Mouse (Mus musculus) embryo, embryonic 11 days (tissue): ENCODE data around the gene 1520401A03Rik.
A peak's percentile ranks its signal among the peaks of the same experiment; 100 is the strongest.

Source experiments
- DNase-seq: peaks from one replicate; pipeline ENCODE4 v3.0.0-alpha.2; 2015

1520401A03Rik gene

DNA sequence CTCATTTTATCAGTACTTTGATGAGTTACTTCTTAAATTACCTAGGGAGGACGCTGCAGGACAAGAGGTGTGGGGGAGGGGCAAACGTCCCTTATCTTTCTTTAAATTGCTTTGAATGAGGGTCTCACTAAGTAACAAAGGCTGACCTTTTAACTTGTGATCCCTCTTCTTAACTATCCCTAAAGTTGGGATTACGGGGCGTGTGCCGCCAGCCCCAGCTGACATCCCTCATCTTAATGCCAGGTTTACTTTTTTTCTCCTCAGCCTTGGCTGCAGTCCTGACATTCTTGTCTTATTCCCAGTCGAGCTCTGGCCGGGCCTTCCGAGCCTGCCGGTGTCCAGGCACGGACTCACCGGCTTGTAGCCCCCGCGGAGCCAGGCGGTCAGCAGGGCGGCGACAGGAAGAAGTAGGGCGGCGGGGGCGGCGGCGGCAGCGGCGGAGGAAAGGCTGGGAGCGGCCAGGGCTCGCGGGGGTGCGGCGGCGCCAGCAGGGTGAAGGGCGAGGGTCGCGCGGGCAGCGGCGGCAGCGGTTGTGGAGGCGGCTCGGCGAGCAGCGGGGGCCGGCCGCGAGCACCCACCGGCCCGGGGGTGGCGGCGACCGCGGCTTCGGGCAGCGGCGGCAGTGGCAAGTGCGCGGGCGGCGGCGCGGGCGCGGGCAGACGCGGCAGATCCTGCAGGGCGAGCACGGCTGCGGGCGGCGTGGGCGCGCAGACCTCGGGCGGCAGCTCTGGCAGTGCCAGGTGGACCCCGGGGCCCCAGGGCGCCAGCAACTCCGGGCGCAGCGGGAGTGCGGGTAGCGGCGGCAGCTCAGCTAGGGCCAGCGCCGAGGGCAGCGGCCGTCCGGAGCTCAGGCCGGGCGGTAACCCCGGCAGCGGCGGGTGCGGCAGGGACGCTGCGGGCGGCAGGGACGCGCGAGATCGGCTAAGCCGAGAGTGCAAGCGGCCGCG, 23.2 kb downstream of the 1520401A03Rik start:
- peak; percentile 40 for DNase-seq

DNA sequence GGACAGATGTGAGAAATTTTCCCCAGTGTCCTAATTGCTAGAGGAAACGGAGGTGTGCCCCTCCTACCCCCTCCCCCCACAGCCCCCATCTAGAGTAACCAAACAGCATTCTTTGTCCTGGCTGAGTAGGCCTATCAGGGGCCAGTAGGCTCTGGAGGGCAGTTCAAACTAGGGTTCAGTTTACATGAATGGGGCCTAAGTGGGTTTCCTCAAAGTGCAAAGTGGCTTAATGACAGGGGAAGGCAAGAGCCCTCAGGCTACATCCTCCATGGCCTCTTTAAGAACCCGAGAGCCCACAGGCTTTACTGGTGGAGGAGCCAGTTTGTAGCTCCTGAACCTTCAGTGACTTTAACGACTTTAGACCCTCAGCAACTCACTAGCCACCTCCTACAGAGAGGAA, 26.8 kb downstream of the 1520401A03Rik start:
- DNase-seq: peak; percentile 42

DNA sequence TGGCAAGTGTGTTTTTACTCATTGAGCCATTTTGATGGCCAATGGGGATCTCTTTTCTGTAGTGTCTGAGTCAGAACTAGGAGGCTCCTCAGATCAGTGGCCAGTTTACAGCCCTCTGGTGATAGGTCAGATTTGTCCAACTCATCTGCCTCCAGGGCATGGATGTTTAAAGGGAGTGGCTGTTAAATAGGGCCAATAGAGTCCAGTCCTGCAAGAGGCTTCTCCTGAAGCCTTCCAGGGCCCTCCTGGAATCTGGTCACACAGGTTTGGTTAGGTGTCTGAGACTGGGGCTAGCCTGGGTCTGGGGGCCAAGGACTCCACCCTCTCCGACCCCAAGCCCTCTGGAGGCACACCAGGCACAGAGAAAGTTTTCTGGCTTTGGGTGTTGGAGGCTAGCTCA, 28.1 kb downstream of the 1520401A03Rik start:
- DNase-seq: no peak

DNA sequence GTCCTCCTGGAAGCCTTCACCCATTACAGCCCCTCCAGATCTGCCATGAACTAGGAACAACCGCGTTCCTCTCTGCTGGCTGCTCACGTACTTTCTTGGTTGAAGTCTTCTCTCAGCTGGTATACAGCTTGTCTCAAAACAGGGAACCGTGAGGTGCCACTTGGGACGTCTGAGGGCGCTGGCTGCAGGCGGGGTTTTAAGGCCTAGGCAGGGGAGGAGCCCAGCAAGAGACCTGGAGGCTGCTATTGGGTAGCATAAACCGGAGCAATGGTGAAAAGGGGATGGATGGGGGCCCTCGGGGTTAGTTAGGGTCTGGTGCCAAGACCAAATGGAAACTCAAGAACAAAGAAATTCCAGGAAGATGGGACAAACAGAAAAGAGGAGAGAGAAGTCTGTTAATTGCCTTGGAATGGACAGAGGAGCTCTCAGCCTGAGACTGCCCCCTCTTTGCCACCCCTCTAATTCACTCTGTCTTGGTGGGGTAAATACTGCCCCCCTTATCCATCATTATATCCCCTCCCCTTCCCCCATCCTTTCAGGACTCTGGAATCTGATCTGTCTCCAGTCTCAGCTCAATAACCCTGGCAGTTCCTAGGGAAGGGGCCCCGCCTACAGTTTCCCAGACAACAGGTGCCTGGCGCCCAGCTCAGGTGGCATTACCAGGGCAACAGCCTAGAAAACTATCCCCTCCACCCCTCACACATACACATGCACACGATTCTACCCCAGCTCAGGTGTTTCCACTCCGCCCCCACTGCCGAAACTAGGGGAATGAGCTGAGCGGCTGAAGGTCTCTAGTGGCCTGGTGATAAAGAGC, 38.5 kb downstream of the 1520401A03Rik start, which contains the start of gene Cldn9:
TSS of gene Cldn9 (minus strand) at position 171 of the 817 bp plus-strand sequence.
- no peak for DNase-seq

DNA sequence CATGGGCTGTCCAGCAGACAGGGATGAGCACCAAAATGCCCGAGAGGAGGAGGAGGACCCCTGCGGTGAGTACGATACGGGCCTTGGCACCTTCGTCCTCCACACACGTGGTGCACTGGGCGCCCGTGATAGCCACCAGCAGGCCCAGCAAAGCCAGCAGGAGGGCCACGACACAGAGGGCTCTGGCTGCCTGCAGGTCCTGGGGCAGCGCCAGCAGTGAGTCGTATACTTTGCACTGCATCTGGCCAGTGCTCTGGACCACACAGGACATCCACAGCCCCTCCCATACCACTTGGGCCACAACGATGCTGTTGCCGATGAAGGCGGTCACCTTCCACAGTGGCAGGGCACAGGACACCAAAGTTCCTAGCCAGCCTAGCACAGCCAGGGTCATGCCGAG, 39.4 kb downstream of the 1520401A03Rik start:
- no peak for DNase-seq

DNA sequence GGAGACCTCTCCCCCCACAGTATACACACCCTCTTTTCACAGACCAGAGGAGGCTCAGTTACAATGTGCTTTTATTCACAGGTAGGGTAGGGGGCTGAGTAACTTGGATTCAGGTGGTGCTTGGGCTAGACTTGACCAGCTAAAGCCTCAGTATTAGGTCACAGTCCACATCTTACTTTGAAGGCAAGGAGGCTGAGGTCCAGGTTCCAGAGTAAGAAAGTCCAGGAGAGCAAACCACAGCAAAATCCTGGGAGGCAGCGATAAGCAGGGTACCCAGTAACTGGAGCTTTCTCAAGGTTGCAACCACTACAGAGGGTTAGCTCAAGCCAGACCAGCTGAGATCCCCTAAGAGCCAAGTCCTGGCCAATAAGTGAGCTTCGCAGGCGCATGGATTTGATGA, 40.1 kb downstream of the 1520401A03Rik start:
- DNase-seq: no peak

DNA sequence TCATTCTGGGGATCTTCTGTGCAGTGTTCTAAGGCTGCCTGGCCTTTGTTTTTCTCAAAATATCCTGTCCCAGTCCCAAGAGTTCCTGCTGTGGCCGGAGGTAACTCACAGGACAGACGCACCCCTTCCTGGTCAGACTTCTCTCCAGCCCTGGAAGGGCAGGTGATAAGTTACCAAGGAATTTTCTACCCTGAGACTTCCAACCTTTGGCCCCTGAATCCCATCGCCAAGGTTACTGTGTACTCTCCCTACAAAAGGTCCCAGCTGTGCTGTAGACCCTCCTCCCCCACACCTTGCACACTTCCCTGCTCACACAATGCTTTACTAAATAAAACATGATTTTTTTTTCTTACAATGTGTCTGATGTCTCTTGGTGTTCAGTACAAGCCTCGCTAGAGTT, 40.5 kb downstream of the 1520401A03Rik start:
- no peak for DNase-seq

DNA sequence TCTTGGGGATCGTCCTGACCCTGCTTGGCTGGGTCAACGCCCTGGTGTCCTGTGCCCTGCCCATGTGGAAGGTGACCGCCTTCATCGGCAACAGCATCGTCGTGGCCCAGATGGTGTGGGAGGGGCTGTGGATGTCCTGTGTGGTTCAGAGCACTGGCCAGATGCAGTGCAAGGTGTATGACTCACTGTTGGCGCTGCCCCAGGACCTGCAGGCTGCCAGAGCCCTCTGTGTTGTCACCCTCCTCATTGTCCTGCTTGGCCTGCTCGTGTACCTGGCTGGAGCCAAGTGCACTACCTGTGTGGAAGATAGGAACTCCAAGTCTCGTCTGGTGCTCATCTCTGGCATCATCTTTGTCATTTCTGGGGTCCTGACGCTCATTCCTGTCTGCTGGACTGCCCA, 41.5 kb downstream of the 1520401A03Rik start:
- no peak for DNase-seq

DNA sequence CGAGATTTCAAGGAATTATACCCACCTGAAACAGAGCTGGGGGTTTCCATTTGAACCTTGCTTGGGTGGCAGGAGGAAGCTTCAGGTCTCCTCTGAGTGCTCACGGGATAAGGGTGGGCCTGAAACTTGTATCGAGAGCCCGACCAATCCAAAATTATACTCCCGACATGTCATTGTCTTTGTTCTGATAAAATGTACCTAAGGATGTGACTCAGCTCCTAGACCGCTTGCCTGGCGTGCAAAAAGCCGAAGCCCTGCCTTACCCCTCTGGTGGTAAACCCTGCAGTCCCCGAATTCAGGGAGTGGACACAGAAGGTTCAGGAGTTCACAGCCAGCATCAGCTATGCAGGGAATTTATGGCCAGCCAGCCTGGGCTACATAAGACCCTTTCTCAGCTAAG, 42.2 kb downstream of the 1520401A03Rik start:
- DNase-seq: no peak

DNA sequence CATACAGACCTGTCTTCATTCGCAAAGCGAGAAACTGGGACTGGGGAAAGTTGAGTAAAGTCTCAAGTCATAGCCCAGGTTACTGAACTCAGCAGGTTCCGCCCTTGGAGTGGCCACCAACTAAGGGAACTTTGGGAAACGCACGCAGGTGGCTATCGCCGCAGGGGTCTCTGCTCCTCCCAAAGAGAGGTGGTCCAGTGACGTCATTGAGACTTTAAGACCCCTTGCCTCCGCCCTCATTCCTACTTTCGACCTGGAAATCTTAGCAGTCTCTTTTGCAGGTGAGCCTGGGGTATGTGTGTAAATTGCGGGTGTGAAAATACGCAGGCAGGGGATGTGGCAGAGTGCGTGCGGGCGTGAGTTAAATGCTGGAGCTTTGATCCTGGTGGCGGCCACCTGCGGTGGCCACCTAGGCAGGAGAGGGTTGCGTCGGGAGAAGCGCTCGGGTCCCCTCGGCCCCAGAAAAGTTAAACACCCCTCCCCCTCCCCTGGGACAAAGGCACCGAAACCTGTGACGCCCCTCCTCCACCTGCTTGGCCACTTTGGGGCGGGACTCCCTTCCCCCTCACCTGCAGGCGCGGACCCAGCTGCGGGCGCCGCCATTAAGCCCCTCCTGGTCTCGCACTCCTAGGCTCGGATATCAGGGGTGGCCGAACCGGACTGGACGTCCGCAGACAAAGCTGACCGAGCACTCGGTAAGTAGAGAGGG, 43.3 kb downstream of the 1520401A03Rik start, which contains the start of gene Cldn6:
TSS of gene Cldn6 (plus strand) at position 123 of the 709 bp plus-strand sequence.
- DNase-seq: no peak

DNA sequence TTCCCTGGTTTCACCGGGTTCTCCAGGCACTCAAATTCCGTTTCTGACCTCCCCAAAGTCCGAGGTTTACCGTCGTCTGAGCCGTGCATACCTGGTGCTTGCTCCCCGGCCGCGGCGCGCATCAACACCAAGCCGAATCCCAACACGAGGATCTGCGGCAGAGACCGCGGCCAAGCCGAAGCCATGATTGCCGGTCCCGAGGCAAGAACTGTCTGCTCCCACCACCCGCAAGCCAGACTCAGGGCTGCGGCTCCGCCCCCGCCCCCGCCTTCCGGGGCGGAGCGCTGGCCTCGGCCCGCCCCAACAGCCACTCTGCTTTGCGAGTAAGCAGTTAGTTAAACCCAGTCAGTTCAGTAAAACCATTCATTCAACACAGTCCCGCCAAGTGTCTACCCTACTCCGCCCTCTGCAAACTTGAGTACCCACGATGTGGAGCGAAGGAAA, 45.3 kb downstream of the 1520401A03Rik start, which contains the start of gene Tnfrsf12a:
TSS of gene Tnfrsf12a (minus strand) at position 233 of the 444 bp plus-strand sequence.
- DNase-seq: peak; percentile 92

DNA sequence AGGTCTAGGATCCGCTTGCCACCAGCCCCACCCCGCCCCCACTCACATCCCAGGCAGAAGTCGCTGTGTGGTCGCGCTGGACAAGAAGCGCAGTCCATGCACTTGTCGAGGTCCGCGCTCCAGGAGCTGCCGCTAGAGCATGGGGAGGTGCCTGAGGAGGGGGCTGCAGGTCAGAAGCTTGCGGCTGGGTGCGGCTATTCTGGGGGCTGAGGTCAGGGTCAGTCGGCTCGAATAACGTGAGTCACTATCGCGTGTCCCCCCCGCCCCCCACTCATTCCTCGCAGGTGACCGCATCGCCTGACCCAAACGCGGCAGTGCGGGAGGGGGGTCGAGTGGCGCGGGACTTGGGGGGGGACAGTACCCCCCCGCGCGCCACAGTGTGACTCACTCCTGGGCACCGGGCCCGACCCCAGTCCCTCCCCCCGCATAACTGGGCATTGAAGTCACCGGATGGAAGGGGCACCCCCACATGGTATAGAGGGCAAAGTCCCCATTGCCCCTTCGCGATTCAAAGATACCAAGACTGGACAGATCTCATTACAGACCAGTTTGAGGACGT, 46.0 kb downstream of the 1520401A03Rik start:
- DNase-seq: peak; percentile 56

DNA sequence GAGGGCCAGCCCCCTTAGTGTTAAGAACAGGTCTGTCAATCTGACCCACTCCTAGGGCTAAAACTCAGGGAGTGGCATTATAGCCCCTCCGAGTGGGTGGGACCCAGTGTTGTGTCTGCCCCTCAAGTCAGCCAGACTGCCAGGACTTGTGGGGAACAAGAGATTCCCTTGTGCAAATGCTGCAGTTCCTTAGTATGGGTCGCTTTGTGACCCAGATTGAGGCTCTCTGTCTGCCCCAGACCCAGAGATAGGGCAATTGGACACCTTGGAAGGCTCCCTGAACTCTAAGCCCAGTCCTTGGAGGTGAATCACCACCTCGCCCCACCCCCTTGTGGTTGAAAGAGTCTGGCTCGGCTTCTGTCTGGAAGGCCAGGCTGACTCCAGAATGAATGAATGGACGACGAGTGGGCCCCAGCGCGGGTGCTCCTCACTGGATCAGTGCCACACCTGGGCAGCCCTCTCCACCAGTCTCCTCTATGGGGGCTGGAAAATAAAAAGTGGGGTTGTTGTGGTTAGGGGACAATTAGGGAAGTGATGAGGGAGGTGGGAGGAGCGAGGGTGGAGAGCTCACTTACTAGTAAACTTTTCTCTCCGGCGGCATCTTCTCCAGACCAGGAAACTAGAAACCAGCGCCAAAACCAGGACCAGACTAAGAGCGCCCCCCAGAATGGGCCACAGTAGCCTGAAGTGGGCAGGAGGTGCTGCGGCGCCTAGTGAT, 46.9 kb downstream of the 1520401A03Rik start:
- no peak for DNase-seq

DNA sequence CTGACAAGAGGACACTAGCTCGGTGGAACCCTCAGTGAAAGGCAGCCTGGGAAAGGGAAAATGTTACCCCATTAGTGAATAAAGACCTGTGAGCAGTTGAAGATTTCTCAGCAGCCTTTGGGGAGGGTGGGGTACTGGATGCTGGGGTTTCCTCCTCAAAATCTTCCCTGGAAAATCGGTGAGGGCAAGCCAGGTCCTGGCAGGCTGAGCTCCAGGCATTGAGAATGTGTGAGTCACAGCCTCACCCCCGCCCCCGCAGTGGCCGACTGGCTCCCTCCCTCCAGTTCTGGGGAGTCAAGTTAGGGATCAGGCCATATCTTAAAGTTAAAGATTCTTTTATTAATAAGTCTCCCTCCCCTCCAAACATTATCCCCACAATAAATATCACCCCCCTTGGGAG, 47.5 kb downstream of the 1520401A03Rik start:
- DNase-seq: no peak

DNA sequence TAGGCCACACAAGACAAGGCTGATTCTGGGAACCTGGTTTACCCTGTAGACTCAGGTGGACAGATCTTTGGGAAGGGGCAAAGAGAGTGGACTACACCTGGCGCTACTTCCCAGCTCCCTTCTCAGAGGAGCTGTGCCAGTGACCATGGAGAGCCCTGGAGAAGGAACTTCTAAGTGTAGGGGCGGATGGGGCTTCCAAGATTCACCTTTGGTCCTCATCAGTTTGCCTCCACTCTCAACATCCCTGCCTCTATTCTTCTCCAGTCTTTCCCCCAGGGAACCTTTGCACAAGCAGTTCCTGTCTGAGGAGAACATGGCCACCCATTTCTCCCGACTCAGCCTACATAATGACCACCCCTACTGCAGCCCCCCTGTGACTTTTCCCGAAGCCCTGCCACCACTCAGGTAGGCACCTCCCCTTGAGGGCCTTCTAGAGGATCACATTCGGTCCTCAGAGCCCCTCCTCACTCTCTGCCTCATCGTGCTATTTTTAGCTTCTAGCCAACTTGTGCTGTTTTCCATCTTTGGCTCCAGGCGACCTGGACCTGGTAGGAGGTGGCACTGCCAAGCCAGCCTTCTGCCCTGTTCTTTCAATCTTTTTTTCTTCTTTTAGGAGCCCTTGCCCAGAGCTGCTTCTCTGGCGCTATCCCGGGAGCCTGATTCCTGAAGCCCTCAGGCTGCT, 48.2 kb downstream of the 1520401A03Rik start:
- no peak for DNase-seq

DNA sequence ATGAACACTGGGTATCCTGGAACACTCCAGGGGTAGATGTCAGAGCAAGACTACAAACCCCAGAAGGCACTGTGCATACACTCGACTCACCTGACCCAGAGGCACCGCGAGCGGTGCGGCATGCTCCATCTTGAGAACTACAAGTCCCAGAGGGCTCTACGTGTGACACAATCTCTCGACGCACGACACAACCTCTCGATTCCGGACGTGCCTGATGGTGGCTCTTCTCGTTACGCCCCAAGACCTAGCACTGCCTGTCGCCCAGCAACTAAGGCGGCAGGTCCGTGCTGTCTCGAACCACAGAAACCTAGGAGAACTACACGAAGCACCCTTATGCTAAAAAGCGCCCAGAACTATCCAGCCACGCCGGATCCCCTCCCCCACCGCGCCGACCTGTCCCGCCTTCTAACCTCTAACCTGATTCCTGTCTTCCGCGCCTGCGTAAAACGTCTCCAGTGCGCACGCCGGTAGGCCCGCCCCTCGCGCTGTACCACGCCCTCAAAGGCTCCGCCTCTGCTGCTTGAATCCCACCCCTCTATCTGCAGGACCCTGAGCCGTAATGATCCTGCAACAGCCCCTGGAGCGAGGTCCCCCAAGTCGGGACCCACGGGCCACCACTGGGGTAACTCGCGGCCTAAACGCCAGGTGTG, 49.0 kb downstream of the 1520401A03Rik start, which contains the start of the genes Hcfc1r1 and Thoc6:
TSS of gene Hcfc1r1 (plus strand) at position 173 of the 650 bp plus-strand sequence.
TSS of gene Thoc6 (minus strand) at position 459 of the 650 bp plus-strand sequence.
- peak; percentile 96 for DNase-seq

DNA sequence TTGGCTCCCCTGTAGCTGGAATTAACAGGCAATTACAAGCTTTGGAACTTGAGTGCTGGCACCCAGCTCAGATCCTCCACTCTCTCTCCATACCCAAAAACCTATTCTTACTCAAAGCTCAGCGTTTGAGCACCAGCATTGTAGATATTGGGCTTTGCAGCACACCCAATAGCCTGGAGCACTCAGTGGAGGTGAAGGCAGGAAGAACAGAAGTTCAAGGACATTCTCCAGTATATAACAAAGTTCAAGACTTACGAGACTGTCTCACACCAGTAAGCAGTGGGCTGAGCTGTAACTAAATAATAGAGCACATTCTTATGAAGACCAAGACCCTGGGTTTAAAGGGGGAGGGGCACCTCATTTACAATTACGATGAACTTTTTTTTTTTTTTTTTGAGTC, 49.8 kb downstream of the 1520401A03Rik start:
- DNase-seq: no peak

DNA sequence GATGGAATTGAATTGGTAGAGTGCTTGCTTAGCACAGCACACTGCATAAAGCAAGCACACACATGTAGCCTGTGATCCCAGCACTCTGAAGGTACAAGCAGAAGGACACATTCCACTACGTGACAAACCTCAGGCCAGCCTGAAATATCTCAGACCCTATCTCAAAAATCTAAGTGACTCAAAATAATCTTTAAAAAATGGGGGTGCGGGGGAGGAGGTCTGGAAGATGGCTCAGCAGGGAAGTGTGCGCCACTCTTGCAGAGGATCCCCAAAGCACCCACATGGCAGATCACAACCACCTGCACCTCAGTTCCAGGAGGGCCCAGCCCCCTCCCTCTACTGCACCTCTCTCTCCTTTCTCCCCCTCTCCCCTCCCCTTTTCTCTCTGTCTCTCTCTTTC, 51.1 kb downstream of the 1520401A03Rik start:
- DNase-seq: no peak

DNA sequence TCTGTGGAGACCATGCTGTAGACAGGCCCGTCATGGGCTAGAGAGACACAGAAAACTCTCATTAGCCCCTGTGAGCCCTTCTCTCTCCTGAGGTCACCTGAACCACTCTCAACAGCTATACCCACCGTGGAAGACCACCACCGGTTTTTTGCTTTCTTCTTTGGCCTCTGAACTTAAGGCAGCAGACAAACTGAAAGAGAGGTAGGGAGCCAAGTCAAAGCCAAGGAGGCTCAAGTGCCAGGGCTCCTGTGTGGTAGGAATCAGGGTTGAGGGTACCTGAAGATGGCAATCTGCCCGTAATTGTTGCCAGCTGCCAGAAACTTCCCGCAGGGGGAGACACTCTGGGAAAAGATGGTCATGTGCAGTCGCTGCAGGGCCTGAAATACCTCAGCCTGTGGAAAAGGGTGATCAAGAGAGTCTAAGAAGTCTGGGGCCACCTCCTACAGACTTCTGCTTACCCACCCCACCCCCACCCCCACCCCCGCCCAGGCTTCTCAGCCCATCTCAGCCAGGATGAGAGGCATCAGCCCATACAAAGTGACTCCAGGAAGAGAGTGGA, 52.0 kb downstream of the 1520401A03Rik start:
- DNase-seq: no peak

DNA sequence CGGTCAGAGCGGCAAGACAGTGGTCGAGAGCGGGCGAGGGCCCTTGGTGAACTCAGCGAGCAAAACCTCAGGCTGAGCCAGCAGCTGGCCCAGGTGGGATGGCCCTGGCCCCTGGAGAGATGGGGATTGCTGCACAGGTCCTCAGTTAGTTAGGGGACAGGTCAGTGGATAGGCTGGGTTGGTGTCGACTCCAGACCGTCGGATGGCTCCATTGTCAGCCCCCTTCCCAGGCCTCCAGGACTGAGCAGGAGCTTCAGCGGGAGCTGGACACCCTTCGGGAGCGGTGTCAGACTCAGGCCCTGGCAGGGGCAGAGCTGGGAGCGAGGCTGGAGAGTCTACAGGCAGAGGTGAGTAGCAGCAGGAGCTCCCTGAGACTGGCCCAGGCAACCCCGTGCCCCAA, 57.1 kb downstream of the 1520401A03Rik start:
- DNase-seq: no peak
